Mouse (Mus musculus) small intestine, adult 2 months (tissue): Measurements from ENCODE around the gene Ubfd1.

Experiments used
- CTCF ChIP-seq: fragments of 200-500 bp; IDR thresholded peaks from 2 replicates; pipeline ENCODE4 v1.5.1; 2012; ENCODE audit warnings: low read depth, mild to moderate bottlenecking, control low read depth, inconsistent platforms, low read length, moderate library complexity, mixed read lengths; ENCODE audit not compliant: insufficient replicate concordance, insufficient read length; ENCODE audit errors: extremely low read depth
- POLR2A ChIP-seq: fragments of 200-500 bp; IDR thresholded peaks from 2 replicates; pipeline ENCODE4 v1.6.1; 2012; ENCODE audit warnings: low read depth, mild to moderate bottlenecking, control low read depth, inconsistent platforms, low read length, moderate library complexity

GRCm38 (mm10) chr7:122123518-122123917, 56.5 kb downstream of the Ubfd1 start:
- TF ChIP-seq POLR2A (no peak), CTCF (no peak)
